Mouse (Mus musculus) thymus, postnatal 36 days (tissue): ENCODE data around the gene Id2.
A peak's percentile ranks its signal among the peaks of the same experiment; 100 is the strongest.

ENCODE experiments used
- DNase-seq, 2 experiments: peaks; one replicate each; pipeline ENCODE4 v3.0.0; 2022; ENCODE audit warnings: mixed read lengths in 2 of 2

The Id2 gene

DNA sequence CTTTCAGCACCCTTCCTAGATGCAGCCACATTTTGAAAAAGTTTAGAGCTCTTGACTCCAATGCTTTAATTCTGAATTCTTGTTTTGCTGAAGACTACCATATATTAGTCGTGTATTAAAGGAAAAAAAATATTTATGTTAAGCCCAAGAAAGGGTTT lies at the start of gene Id2:
Id2 (minus strand) TSS at position 89 of the 158 bp plus-strand sequence.
- no peak for DNase-seq

- DNase-seq, result no peak
Observed at GRCm38 (mm10) chr12:25145344-25145698, 48.4 kb upstream of the Id2 start.

DNA sequence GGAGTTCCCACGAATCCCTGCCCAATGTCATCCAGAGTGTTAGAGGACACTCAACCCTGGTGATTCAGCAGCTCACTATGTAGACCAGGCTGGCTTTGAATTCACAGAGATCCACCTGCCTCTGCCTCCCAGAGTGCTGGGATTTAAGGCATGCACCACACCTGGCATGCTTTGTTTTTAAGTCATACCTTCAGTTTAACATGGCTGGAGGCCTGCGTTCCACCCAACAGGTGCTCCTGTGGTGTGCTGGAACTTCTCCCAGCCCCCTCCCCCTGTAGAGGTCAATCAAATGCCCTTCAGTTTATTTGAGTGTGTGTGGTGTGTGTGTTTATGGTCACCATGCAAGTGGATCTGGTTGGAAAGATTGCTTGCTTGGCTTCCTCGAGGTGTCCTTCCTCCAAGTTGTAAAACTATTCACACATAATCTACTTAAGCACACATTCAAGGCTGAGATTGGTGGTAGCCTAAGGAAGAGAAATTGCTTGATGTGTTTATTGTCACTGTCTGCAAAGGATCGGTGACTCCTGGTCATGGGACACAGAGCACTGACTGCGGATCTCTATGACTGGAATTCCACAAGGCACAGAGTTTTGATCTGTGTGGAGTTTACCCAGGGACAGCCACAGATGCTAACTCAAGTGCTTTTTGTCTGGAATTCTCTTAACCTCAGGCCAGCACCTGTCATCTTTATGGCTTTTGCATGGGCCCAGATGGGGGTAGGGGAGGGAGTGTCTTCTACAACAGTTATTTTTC lies 47.8 kb upstream of the Id2 start:
- no peak for DNase-seq

DNA sequence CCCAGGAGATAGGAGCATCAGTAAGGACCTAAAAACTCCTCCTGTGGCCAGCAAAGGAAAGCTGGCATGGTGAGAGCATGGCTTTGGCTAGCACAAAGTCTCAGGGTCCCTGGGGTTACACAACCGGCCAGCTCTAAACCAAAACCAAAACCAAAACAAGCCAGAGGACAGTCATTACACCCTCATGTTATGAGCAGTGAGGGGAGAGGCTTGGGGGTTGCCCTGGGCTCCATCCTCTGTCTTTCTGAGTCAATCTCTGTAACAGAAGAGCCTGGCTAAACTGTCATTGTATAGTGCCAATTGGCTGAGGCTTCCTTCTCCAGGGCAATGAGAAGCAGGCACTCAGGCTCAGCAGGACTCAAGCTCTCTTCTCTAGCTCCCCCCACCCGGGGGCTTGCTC lies 46.6 kb upstream of the Id2 start:
- DNase-seq, result no peak

DNA sequence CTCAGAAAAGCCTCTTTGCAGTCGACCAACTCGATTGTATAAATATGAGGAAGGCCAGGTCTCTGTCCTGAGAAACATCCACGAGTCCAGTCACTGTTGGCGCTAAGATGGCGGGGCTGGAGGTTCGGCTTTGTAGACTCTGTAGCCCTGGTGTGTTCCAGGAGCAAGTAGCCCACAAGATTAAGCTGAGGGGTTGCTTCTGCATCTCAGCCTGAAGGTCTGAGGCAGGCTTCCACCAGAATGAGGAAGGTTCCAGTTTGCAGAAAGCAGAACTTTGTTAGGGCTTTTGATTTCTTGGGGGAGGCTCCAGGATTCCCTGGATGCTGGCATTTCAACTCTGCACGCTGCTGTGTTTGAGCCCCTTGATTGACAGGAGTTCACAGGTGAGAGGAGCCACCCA lies 45.3 kb upstream of the Id2 start:
- DNase-seq, result no peak

DNA sequence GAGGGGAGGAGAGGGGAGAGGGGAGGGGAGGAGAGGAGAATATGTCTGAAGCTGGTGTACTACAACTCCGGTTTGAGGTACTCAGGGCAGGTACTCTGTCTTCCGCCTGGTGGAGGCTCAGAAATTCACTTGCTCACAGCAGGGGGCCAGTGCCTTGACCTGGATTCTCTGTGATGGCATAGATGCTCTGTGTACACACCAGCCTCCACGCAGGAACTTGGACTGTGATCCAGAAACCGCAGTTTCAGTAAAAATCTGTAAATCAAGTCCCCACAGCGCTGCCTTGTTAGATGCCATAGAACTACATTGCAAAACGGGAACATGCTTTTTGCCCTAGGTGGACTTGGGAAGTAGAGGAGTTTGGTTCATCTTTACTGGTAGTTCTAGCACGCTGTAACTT lies 44.4 kb upstream of the Id2 start:
- DNase-seq, result no peak

DNA sequence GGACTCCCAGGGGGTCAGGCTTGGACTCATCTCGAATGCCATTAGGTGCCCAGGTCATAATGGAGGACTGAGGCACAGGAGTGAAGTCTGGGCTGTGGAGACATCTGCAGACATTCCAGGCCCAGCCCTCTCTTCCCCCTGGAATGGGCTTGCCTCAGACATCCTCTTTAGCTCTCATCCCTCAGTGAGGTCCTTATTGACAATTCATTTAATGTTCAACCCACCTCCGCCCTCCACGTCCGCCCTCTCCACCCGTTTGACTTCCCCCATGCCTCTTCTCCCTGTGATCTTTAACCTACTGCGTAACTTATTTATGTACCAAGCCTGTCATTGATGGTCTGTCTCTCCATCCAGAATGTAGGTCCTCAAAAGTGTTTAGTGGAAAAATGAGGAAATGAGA lies 43.2 kb upstream of the Id2 start:
- DNase-seq, result no peak

GRCm38 (mm10) chr12:25138616-25139015 lies 41.7 kb upstream of the Id2 start:
- no peak for DNase-seq

DNA sequence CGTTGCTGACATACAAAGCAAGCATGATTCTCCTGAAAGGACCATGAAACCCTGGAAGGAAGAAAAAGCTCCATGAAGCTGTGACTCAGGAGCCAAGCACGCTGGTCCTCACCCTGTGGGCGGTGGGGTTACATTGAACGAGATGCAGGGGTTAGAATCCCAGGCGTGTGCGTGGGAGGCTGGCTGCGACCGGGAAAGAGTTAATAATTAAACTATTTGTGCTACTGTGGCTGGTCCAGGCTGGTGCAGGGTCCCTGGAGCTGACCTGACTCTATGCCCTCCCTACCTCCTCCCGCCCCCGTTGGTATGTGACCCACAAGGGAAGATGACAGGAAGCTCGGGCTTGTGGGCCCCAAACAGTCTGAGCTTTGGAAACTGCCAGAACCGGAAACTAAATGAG lies 35.1 kb upstream of the Id2 start:
- DNase-seq, result peak; percentile 16 to 23

GRCm38 (mm10) chr12:25127629-25128028 lies 30.7 kb upstream of the Id2 start:
- DNase-seq, result no peak

GRCm38 (mm10) chr12:25126228-25126627 lies 29.3 kb upstream of the Id2 start:
- DNase-seq, result no peak

DNA sequence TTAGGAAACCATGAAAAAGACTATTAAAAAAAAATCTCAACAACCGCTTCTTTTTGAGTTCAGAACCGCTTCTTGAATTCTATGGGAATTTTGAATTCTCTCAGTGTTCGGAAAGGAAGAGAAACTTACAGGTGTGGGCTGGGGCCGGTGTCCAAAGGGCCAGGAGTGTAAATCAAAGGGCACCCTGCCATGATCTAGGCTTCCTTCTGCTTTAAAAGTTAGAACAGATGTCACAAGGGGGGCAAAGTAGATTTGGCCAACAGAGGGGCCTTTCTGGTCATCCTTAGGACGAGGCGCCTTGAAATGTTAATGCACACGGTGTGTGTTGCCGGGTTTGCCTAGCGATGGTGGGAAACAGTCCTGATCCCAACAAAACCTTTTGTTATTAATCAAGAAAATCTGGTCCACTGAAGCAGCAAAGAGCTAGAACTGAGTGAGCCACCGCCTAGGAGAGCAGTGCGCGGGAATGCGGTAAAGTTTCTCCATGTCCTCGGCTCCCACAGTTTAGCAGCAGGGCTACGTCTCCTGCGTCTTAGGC lies 28.4 kb upstream of the Id2 start:
- no peak for DNase-seq

GRCm38 (mm10) chr12:25124431-25125238 lies 27.7 kb upstream of the Id2 start:
- DNase-seq, result no peak

GRCm38 (mm10) chr12:25120753-25121152 lies 23.8 kb upstream of the Id2 start:
- DNase-seq, result no peak

DNA sequence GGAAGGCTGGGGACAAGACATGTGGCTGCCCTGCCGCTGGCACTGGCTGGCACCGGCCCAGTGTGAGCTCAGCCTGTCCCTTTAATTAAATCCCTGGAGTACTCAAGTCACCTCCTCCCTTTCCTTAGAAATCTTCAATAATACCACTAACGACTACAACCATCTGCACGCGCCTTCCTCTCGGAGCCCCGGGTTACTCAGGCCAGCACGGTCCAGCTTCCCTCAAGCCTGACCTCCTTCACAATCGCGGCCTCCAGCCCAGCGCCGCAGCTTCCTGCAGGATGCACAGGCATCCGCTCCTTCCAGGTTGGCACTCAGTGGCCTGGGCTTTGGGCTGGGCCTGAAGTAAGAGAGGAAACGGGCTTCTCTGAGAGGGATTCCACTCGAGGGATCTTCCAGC lies 22.3 kb upstream of the Id2 start:
- no peak for DNase-seq

- peak in 1 of 2 experiments; percentile 24 for DNase-seq
Observed at GRCm38 (mm10) chr12:25117856-25118511, 21.0 kb upstream of the Id2 start.

DNA sequence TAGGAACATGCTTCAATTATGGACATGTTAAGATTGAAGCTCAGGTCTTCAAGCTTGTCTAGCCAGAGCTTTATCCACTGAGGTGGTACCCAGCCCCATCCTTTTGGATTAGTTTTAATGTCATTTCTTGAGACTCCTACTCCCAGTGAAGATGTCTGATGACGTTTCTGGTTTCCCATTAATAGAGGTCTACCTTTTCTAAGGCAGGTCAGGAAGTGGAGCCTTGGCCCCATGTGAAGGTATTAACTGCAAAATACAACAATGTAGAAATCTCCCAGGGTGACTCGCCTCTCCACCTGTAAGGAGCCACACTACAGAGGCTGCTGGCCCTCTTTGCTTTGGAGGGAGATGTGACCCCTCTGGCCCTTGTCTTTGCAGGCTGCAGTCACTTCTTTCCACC lies 19.2 kb upstream of the Id2 start:
- no peak for DNase-seq

- no peak for DNase-seq
Observed at GRCm38 (mm10) chr12:25114426-25114825, 17.5 kb upstream of the Id2 start.

DNA sequence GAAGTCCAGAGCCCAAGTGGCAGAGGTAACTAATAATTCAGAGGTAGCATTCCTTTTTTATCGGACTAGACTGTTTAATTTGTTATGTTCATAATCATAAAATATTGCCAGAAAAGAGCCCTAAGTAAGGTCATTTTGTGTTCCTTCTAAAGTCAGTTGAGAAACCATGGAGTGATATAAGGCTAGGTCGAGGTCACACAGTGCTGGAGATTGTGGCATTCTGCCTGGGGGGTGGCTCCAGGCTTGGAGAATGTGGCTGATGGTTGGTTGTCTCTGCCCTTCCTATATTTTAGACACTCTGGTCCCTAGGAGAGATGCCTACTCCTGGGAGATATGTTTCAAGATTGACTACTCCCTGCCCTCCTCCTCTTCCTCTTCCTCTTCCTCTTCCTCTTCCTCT lies 16.4 kb upstream of the Id2 start:
- DNase-seq, result no peak

GRCm38 (mm10) chr12:25112806-25113205 lies 15.9 kb upstream of the Id2 start:
- no peak for DNase-seq

- no peak for DNase-seq
Observed at GRCm38 (mm10) chr12:25110682-25111078, 13.7 kb upstream of the Id2 start.

DNA sequence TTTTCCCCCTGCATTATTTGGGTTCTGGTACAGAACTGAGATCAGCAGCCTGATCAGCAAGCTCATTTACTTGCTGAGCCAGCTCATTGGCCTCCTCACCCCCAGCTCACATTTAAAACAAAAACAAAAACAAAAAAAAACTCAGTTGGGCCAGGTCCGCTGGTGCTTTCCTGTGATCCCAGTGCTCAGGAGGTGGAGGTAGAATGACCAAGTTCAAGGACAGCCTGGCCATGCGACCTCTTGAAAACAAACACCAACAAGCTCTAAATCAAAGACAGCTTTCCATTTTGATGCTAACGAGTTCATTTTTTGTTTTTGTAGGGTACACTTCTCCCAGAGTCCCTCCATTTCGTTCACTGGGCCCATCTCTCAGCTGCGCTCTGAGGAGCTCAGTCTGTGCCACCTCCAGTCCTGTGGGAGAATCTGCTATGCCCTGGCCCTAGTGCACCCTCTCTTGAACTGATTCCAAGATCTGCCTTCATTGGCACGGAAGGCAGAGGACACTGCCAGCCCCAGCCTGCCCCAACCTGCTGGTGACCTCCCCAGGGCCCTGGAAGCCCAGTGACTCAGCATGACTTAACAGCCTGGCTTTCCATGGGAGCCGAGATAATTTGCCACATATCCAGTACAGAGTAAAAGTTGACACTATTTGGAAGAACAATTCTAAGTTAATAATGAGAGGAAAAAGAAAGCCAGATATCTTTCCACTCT lies 13.2 kb upstream of the Id2 start:
- DNase-seq, result no peak

- no peak for DNase-seq
Observed at GRCm38 (mm10) chr12:25108865-25109264, 11.9 kb upstream of the Id2 start.

- no peak for DNase-seq
Observed at GRCm38 (mm10) chr12:25104541-25104940, 7.6 kb upstream of the Id2 start.
